Mouse (Mus musculus) adrenal gland, postnatal 14 days (tissue): ENCODE data around the gene Myt1l. TPM values are rescaled to one million over a fixed set of nuclear protein-coding genes. Genes with fewer than 3 reads are reported as not detected.
A peak's percentile ranks its signal among the peaks of the same experiment; 100 is the strongest.

ENCODE experiments used
- DNase-seq: peaks from one replicate; pipeline ENCODE4 v3.0.0; 2021; ENCODE audit warnings: mixed read lengths
- total RNA-seq: library from RNA; stranded (reverse); gene quantifications from 2 replicates; pipeline ENCODE4 v1.2.3, GENCODE M21; 2021

The Myt1l gene
- total RNA-seq, 1 experiment from 2014 or later, result 1.9 TPM

DNA sequence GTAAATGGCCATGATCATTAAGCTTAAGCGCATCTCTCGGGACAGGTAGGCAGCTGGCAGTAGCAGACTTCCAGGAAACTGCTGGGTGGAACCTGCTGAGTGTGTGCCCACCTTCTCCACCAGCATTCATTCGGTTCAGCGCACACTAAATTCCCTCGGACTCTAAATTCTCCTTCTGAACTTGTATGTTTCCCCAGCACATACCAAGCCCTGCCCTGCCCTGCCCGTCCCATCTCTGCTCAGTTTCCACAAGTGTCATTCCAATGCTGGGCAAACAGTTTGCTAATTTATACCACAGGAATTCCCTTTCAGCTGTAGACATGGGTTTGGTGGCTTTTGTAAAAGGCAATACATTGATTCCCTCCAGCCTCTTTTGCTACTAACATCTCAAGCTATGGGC lies 436.8 kb downstream of the Myt1l start:
- no peak for DNase-seq

DNA sequence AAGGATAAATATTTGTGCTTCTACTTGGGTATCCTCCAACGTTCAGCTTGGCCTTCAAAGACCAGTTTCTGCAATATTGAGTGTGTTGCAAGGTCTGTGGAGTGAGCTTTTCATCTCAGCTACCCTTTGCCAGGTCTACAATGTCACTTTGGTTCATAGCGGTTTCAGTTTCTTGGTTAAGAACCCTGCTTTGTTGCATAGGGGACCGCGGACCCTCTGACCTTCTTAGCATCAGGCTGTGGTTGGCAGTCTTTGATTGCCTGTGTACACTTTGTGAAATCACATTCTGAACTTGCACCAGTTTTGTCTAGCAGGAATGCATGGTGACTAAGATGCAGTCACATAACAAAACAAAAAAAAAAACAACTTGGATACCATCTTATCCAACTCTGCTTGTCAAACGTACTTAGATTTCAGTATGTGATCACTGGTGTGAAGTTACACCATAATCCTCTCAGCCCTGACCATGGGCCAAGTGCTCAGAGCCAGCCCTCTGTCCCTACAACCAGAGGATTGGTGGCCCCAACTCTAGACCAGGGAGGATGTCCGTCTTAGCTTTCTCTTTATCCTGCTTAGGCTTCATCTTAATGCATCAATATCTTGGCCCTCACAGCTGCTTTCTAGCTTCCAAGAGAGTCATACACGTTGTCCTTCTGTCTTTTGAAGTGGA lies 443.7 kb downstream of the Myt1l start:
- DNase-seq, result peak; percentile 53

DNA sequence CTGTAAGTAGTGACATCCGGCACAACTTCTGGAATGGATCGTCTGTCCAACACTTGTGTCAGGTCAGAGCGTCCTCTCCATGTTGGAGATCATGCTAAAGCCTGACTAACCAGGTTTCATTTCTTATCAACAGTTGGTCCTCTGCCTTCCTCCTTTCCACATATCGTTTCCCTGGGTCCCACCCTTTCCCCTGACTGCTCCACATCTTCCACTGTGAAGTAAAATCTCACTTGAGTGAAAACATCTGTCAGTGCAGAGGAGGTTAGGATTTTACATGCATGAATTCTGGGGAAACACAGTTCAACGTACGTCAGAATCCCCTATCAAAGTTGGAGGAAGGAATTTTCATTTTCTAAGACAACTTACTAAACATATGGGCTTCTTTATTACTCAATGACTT lies 444.3 kb downstream of the Myt1l start:
- no peak for DNase-seq
